In the genomic region with DNA sequence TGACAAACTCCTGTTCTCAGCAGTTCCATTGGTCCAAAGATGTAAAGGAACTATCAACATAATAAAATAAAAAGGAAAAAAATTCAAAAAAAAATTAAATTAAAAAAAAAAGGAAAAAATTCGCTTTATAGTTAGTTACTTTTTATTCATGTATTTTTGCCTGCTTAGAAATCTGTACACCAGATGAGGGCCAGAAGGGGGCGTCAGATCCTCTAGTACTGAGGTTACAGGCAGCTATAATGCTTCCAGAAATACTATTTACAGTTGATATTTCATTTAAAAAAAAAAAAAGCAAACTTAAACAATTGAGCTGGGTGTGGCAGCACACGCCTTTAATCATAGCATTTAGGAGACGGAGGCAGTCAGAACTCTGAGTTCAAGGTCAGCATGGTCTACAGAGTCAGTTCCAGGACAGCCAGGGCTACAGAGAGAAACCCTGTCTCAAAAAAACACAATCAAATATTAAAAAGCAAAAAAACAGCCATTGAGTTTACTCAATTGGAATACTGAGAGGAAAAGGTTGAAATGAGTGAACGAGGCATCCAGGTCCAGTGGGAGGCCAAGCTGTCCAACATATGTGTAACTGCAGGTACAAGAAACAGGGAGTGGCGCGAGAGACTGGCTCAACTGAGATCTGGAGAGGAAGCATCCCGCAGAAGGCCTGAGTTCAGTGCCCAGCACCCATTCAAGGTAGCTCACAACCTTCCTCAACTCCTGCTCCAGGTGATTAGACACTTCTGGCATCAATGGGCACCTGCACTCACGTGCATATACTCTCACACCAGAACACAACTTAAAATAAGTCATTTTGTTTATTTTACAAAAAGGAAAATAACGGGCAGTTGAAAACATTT, we compare ENCODE assay signal across 1 mouse cellular context.
TF ChIP-seq lines count a peak whose summit lies in the region.

No protein-coding gene starts in this region.

TF ChIP-seq in CH12.LX, 34 proteins besides CTCF, POLR2A, EP300 and RAD21:
- no peak for TF ChIP-seq JUND (conservative IDR thresholded peaks at IDR 0.05; ENCODE audit: low read depth, low read length)
- no peak for TF ChIP-seq PAX5 (IDR thresholded peaks at IDR 0.05; ENCODE audit: low read length)
- 0 out of 2 replicates have a peak, but pooled peaks have one; percentile 56 for TF ChIP-seq CHD1 (IDR thresholded peaks at IDR 0.05; ENCODE audit: low read depth, low read length)
- 0 out of 2 replicates have a peak, but pooled peaks have one; percentile 13 for TF ChIP-seq TCF12 (IDR thresholded peaks at IDR 0.05; ENCODE audit: low read depth, low read length)
- peak; percentile 55 for TF ChIP-seq SMC3 (IDR thresholded peaks at IDR 0.05; ENCODE audit: low read depth, low read length)
- TF ChIP-seq MXI1 (IDR thresholded peaks at IDR 0.05; ENCODE audit: low read depth, low read length), result peak; percentile 49; the same call in 1 of the 2 replicates
- peak; percentile 73 for TF ChIP-seq BHLHE40 (IDR thresholded peaks at IDR 0.05; ENCODE audit: low read depth, low read length)
- 0 out of 2 replicates have a peak, but pooled peaks have one; percentile 0 for TF ChIP-seq RCOR1 (conservative IDR thresholded peaks at IDR 0.05; ENCODE audit: low read depth, low read length)
